Mouse (Mus musculus) MN1 (cell line): ENCODE results near the gene Hist1h4f.
A peak's percentile ranks its signal among the peaks of the same experiment; 100 is the strongest.
"Not testable (repeated sequence)": the region's sequence is repeated elsewhere in the genome, so short reads cannot be mapped to it uniquely, and the experiment has no call there.

Experiments used
- DNase-seq: peaks from one replicate; pipeline ENCODE4 v3.0.0-alpha.2; 2016; ENCODE audit warnings: low spot score

The Hist1h4f gene

DNA sequence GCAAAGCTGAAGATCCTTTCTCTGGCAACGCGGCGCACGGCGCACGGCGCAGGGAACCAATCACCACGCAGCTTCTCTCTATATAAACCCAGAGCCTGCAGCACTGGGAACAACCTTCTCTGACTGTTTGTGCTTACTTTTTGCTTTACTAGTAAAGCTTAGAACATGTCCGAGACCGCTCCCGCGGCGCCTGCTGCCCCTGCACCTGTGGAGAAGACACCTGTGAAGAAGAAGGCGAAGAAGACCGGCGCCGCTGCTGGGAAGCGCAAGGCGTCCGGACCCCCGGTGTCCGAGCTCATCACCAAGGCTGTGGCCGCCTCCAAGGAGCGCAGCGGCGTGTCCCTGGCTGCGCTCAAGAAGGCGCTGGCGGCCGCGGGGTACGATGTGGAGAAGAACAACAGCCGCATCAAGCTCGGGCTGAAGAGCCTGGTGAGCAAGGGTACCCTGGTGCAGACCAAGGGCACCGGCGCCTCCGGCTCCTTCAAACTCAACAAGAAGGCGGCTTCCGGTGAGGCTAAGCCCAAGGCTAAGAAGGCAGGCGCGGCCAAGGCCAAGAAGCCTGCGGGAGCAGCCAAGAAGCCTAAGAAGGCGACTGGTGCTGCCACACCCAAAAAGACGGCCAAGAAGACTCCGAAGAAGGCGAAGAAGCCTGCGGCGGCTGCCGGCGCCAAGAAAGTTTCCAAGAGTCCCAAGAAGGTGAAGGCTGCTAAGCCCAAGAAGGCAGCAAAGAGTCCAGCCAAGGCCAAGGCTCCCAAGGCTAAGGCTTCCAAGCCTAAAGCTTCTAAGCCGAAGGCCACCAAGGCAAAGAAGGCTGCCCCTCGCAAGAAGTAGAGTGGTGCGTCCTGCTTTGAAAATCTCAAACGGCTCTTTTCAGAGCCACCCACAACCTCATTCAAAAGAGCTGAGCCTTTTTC is 3.7 kb upstream of the Hist1h4f start:
- DNase-seq = peak; percentile 80

DNA sequence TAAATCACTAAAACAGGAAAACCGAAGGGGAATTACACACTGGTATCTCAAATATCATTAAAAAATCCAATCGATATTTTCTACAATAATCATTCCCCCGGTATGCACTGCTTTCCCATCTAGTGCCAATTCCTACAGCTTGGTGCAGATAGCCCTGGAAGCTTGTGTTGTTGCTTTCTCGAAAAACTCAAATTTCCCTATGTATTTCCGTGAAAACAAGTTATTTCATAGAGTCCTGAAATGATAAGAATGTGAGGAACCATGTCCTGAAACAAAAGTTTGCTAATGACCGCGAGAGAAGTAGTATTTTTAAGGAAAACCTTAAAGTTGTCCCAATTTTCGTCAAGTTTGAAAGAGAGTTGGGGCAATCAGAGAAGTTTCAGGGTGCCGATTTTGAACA is 2.9 kb upstream of the Hist1h4f start:
- DNase-seq = no peak

DNA sequence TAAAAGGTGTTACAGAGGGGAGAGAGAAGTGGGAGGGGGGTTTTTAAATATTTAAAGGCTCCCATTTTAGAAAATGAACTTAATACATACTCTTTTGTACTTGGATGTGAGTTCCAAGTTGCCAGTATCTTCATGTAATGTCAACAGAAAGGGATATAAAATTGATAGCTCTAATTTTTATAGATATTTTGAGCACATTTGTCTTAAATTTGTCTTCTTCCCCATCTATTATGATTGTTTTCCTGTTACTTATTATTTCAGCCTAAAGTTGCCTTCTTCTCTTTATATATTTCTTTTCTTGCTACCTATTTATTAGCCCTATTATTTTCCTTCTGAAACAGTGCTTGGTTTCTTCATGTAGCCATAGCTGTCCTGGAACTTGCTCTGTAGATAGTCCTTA is 1.5 kb upstream of the Hist1h4f start, which contains the start of gene Hist1h1d:
Gene Hist1h1d, plus strand, starts transcription at position 301 of the 400 bp plus-strand sequence.
- DNase-seq = no peak

DNA sequence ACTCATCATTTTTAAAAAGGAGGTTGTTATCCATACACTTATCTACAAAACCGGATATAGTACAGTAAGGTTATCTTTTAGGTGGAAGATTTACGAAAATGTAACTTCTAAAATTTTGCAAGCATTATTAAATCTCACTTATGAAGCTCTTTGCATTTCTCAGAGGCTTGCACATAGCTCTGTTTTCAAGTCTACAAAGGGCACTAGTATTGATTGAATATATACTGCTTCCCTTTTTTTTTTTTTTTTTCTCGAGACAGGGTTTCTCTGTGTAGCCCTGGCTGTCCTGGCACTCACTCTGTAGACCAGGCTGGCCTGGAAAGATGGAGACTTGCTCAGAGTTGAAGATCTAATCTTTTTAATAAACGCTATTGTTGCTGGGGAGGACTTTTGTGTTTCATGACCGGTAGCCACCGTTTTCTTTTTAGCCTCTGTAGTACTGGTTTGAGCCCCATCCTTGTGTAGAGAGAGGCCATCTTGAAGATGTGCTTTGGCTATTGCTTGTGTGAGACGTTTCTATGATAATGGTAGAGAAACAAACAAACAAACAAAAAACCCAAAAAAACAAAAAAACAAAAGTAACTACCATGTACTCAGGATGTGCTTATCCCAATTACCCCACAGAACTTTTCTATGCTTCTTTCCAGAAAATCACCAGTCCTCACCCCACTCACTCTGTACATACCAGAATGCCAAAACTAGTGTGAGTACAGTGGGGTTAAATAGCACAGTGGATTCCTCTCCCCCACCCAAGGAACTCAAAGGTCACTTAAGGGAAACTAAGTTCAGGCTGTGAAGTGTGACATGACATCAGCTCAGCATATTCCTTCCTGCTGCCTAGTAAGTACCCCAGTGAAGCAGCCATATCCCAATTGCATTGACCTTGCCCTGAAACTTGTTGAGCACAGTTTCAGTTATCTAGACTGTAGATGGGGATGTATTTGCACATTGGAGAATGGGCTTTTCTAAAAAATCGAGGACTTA is 775 bp upstream of the Hist1h4f start:
- no peak for DNase-seq

DNA sequence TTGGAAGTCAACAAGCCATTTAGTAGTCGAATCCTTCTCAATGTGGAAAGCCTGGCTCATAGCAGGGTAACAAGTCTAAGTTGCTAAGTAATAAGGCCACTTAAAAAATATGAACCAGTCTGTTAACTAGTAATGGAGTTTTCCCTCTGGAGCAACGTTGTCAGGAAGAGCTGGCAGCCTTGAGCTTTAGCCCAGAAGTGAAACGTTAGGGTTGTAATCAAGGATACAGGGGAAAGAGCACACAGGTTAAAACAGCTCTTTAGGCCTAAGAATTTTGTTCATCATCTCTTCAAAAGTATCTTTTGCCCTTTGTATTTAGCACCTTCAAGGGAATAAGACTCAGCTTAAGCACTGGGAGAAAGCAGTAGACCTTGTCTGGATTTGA is 695 bp downstream of the Hist1h4f start:
- no peak for DNase-seq

DNA sequence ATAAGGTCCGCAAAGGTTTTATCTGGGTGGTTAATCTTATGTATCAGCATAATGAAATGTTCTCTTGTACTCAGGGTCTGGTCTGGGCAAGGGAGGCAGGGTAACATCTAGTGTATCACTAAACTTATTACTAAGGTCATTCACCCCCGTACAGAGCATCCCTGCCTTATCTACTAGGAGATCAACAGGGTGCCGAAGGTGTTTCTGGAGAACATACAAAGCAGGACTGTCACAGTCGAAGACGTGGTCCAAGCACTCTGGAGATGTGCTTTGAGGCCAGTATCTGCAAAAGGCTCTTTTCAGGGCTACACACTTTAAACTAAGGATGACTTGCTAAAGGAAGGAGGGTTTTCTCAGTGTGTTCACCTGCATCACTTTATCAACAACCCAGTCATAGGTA is 4.8 kb downstream of the Hist1h4f start:
- DNase-seq = no peak

DNA sequence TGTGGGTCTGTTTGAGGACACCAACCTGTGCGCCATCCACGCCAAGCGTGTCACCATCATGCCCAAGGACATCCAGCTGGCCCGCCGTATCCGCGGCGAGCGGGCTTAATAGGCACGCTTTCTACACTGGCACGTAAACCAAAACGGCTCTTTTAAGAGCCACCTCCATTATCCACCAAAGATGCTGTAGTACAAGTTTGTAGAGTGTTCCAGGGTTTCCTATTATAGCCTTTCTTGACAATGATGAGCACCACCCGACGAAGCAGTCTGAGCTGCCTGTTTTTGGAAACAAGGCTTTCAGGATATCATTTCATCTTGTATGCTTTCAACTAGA is 6.7 kb downstream of the Hist1h4f start:
- not testable (repeated sequence) for DNase-seq

DNA sequence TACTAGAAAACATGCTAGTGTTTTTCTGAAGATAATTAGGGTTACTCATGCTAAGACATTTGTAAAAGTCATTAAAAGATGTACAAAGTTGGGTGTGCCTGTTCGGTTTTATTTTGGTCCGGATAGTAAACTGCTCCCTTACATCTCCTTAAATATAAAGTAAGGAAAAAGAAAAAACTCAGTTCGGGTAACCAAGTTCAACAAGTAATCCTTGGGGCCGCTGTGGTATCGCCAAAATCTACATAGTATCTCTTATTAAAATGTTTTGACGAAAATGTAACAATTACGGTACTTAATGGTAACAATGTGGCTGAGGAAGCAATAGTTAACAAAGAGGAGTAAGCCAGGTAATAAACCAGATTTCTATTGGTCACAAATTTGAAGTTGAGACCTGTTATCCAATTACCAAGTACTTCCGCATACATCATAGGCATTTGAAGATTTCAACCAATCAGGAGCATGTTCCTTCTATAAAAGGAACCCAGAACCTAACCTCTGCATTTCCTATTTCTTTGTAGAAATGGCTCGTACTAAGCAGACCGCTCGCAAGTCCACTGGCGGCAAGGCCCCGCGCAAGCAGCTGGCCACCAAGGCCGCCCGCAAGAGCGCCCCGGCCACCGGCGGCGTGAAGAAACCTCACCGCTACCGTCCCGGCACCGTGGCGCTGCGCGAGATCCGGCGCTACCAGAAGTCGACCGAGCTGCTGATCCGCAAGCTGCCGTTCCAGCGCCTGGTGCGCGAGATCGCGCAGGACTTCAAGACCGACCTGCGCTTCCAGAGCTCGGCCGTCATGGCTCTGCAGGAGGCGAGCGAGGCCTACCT is 7.3 kb downstream of the Hist1h4f start, which contains the start of gene Hist1h3f:
Gene Hist1h3f, plus strand, starts transcription at position 88 of the 822 bp plus-strand sequence.
- peak; percentile 93 for DNase-seq

DNA sequence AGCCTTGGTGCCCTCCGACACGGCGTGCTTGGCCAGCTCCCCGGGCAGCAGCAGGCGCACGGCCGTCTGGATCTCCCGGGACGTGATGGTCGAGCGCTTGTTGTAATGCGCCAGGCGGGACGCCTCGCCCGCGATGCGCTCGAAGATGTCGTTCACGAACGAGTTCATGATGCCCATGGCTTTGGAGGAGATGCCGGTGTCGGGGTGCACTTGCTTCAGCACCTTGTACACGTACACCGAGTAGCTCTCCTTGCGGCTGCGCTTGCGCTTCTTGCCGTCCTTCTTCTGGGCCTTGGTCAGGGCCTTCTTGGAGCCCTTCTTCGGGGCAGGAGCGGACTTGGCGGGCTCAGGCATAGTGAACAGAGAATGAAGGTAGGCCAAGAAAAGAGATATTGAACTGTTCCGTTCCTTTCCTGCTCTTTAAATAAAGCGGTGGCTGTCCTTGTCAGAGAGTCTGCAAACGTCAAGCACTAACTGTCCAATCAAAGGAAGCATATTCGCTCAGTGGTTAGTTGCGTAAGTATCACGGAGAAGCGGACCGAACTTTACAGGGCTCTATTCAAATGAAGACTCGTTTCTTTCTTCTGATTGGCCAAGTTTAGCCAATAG is 8.3 kb downstream of the Hist1h4f start, which contains the start of gene Hist1h2bh:
Gene Hist1h2bh, minus strand, starts transcription at position 394 of the 609 bp plus-strand sequence.
- peak; percentile 81 for DNase-seq

DNA sequence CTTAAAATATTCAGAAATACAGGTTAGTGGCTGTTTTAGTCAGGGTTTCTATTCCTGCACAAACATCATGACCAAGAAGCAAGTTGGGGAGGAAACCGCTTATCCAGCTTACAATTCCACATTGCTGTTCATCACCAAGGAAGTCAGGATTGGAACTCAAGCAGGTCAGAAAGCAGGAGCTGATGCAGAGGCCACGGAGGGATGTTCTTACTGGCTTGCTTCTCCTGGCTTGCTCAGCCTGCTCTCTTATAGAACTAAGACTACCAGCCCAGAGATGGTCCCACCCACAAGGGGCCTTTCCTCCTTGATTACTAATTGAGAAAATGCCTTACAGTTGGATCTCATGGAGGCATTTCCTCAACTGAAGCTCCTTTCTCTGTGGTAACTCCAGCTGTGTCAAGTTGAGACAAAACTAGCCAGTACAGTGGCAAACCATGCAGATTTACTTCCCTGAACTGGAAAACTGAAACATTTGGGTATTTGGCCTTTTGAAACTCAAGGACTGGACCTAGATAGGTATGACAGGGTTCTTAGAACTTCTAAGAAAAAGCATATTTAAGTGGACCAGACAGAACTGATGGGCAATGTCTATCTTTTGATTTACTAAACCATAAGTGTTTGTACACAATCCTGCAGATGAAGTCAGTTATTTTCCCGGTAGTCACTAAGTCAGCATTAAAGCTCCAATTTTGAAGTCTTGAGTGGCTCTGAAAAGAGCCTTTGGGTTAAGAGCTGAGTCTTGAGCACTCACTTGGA is 9.0 kb downstream of the Hist1h4f start:
- not testable (repeated sequence) for DNase-seq

DNA sequence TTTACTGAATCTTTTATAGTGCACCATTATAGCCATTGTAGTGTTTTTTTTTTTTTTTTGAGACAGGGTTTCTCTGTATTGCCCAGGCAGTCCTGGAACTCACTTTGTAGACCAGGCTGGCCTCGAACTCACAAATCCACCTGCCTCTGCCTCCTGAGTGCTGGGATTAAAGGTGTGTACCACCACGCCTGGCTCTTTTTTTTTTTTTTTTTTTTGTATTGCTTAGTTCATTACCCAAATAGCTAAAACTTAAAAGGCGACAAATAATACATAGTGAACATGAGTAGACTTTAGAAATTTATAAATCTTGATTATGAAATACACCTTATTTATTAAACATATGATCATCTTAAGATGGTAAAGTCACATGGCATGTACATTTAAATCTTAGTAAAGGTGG is 10.0 kb downstream of the Hist1h4f start:
- DNase-seq = no peak

DNA sequence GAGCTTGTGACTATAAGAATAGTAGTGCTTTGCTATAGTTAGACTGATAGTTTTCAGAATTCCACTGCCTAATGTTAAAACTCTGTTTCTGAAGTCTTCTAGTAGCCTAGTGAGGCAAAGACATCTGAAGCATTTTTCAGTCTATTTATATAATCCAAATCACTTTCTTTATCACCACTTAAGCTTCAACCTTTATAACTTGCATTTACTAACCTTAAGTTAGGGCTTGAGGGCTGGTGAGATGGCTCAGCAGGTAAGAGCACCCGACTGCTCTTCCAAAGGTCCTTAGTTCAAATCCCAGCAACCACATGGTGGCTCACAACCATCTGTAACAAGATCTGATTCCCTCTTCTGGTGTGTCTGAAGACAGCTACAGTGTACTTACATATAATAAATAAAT is 11.6 kb downstream of the Hist1h4f start:
- DNase-seq = not testable (repeated sequence)

DNA sequence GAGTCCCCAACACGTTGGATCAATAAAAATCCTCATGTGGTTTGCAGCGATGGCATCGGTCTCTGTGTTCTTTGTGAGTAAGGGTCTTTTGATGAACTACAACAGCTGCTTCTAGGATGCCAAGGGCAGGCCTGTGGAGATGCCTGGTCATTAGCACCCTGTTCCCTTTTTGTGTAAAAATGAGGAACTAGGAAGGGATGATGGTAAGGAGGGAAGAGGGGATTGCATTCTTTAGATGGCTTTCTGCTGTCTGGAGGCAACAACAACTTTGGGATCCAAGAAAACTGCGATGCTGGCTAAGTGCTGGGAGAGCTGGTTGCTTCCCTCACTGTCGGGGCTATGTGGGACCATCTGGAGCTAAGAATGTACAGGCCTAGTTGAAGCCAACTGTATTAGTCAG is 13.2 kb downstream of the Hist1h4f start:
- no peak for DNase-seq

DNA sequence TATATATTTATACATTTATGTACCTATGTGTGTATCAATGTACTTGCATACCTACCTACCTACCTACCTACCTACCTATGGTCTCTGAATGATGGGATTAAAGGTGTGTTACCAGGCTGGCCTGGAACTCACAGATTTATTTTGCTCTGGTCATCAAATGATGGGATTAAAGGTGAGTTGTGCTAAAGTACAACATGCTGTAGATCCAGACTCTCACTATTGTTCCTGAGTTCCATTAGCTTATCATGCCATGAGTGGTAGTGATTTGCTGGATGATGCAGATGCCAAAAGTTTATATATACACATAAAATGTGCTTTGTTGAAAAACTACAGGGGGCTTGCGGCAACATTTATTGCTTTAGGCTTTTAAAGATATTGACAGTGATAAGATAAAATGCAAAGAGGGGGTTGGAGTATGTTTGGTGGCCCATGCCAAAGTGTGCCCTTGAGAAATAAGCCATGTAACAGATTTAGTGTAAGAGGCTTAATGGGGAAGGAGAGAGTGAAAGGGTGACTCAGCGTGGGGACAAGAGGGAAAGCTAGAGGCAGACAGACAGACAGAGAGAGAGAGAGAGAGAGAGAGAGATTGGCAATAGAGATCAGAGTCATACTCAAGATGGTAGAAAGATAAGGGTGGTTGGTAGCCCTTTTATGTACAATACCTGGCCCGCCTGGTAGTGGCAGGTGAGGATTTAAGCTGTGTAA is 14.3 kb downstream of the Hist1h4f start:
- DNase-seq = no peak

DNA sequence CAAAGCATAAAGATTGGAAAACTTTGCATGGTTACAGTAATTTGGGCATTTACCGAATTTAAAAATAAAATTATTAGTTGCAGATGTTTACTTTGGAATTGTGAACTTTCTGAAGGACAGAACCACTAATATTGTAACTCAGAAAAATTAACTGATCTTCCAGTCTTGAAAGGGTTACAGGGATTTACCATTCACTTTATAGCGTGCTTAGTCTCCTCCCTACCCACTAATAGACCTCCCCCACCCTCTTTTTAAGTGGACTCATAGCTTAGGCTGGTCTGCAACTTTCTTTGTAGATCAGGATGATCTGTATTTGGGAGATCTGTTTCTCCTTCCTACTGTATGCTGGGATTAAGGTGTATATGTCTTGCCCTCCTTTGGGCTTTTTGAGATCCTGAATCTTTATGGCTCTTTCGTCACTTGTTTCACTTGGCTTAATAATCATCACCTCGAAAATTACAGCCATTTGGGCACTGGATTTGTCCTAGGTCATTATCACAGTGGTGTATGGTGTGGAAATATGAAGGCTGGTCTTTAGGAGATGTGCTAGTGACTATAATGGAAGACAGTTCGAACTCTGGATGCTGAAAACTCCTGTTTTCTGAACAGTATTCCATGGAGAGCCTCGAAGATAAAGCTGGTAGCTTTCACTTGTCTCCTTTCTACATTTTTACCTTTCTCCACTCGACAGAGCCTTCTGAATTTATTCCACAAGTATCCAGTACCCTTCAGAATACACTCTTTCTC is 15.2 kb downstream of the Hist1h4f start:
- DNase-seq = no peak

DNA sequence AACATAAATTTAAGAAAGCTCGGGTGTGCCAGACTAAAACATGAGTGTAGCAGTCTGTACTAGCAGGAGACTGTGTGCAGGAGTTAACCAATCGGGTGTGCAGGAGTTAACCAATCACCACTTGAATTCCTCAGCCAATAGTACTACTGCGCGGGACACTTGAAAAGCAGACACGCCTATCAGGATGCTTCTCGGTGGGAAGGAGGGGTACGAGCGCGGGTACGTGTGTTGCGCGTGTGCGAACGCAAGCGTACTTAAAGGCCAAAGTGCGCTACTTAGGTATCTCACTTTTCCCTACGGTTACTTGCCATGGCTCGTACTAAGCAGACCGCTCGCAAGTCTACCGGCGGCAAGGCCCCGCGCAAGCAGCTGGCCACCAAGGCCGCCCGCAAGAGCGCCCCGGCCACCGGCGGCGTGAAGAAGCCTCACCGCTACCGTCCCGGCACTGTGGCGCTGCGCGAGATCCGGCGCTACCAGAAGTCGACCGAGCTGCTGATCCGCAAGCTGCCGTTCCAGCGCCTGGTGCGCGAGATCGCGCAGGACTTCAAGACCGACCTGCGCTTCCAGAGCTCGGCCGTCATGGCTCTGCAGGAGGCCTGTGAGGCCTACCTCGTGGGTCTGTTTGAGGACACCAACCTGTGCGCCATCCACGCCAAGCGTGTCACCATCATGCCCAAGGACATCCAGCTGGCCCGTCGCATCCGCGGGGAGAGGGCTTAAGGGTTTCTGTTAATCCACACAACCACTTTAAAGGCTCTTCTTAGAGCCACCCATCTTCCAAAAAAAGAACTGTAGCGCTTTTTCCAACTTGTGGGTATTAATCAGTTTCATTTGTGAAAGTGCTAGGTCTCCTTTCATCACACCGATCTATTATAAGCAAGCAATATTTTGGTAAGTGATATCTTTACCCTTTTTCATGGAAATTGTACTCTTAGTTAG is 16.0 kb downstream of the Hist1h4f start, which contains the start of gene Hist1h3g:
Gene Hist1h3g, plus strand, starts transcription at position 286 of the 939 bp plus-strand sequence.
- peak; percentile 93 for DNase-seq

DNA sequence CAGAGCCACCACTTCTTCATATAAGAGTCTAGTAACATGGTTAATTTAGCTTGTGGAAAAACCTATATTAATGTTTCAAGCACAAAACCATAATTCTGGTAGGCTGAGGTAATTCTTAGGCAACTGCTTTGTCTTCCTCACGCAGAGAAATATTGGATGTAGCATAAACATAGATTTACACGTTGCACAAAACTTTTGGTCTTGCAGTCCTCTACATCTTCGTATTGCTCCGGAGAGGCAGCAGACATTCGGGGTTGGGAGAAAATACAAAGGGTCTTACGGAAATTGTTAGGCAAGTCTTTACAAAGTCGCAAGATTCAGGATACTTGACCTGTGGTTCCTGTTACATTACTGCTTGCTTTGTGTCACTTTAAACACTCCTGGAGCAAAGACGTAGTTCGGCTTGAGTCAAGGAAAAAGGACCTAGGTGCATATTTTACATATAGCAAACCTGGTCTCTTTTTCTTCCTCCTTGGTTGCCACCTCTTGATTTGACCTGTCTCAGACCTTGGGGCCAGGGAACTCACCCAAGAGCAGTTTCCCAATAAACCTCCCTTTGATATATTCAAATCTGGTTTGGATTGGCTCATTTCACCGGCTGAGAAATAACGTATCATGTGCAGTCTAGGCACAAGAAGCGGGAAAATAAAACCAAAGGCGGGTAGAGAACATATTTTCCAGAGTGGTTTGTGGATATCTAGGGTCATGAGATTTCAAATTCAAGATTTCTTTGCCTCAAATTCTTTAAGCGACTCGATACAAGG is 16.9 kb downstream of the Hist1h4f start:
- peak; percentile 37 for DNase-seq
